Mouse (Mus musculus): ENCODE measurements around the gene Uba6. TPM values are rescaled to one million over a fixed set of nuclear protein-coding genes. Genes with fewer than 3 reads are reported as not detected.

Gene Uba6
- polyA plus RNA-seq, 1 experiment: 3.9 TPM

GRCm38 (mm10) chr5:86106610-86107009, 66.0 kb downstream of the Uba6 start:
- Histone ChIP-seq H3K27ac (ENCODE audit: control insufficient read depth, insufficient read depth, low read depth, low read length) (no peak overlapping the region), H3K4me3 (ENCODE audit: control insufficient read depth, low read depth, low read length) (no peak overlapping the region), H3K36me3 (ENCODE audit: control insufficient read depth, insufficient read depth, low read length) (no peaks in the 10 kb centered on the region), H3K4me1 (ENCODE audit: control insufficient read depth, insufficient read depth, low read length) (no peaks in the 10 kb centered on the region), H3K27me3 (ENCODE audit: control insufficient read depth, insufficient read depth, low read length) (no peaks in the 10 kb centered on the region)
- no peak for TF ChIP-seq CTCF (IDR thresholded peaks at IDR 0.05; ENCODE audit: control insufficient read depth, insufficient read depth, insufficient replicate concordance, low read depth, low read length)
- TF ChIP-seq POLR2A (IDR thresholded peaks at IDR 0.05; ENCODE audit: control insufficient read depth, low read depth, low read length): no peak

GRCm38 (mm10) chr5:86102176-86102575, 70.4 kb downstream of the Uba6 start:
- no peak overlapping the region for H3K4me3 ChIP-seq (ENCODE audit: control insufficient read depth, low read depth, low read length)
- H3K36me3 ChIP-seq (ENCODE audit: control insufficient read depth, insufficient read depth, low read length): no peaks in the 10 kb centered on the region
- H3K4me1 ChIP-seq (ENCODE audit: control insufficient read depth, insufficient read depth, low read length): no peaks in the 10 kb centered on the region
- no peaks in the 10 kb centered on the region for H3K27me3 ChIP-seq (ENCODE audit: control insufficient read depth, insufficient read depth, low read length)
- no peak overlapping the region for H3K27ac ChIP-seq (ENCODE audit: control insufficient read depth, insufficient read depth, low read depth, low read length)
- no peak for TF ChIP-seq CTCF (IDR thresholded peaks at IDR 0.05; ENCODE audit: control insufficient read depth, insufficient read depth, insufficient replicate concordance, low read depth, low read length)
- TF ChIP-seq POLR2A (IDR thresholded peaks at IDR 0.05; ENCODE audit: control insufficient read depth, low read depth, low read length): no peak

- H3K4me3 ChIP-seq (ENCODE audit: control insufficient read depth, low read depth, low read length): no peak overlapping the region
- H3K4me1 ChIP-seq (ENCODE audit: control insufficient read depth, insufficient read depth, low read length): no peaks in the 10 kb centered on the region
- H3K36me3 ChIP-seq (ENCODE audit: control insufficient read depth, insufficient read depth, low read length): no peaks in the 10 kb centered on the region
- no peak overlapping the region for H3K27ac ChIP-seq (ENCODE audit: control insufficient read depth, insufficient read depth, low read depth, low read length)
- H3K27me3 ChIP-seq (ENCODE audit: control insufficient read depth, insufficient read depth, low read length): no peaks in the 10 kb centered on the region
- TF ChIP-seq POLR2A (IDR thresholded peaks at IDR 0.05; ENCODE audit: control insufficient read depth, low read depth, low read length) (no peak), CTCF (IDR thresholded peaks at IDR 0.05; ENCODE audit: control insufficient read depth, insufficient read depth, insufficient replicate concordance, low read depth, low read length) (no peak)
Measured at GRCm38 (mm10) chr5:86100621-86101020, 72.0 kb downstream of the Uba6 start.

GRCm38 (mm10) chr5:86098988-86099387, 73.6 kb downstream of the Uba6 start:
- TF ChIP-seq CTCF (IDR thresholded peaks at IDR 0.05; ENCODE audit: control insufficient read depth, insufficient read depth, insufficient replicate concordance, low read depth, low read length) (no peak), POLR2A (IDR thresholded peaks at IDR 0.05; ENCODE audit: control insufficient read depth, low read depth, low read length) (no peak)
- Histone ChIP-seq H3K36me3 (ENCODE audit: control insufficient read depth, insufficient read depth, low read length) (no peaks in the 10 kb centered on the region), H3K27me3 (ENCODE audit: control insufficient read depth, insufficient read depth, low read length) (no peaks in the 10 kb centered on the region), H3K4me3 (ENCODE audit: control insufficient read depth, low read depth, low read length) (no peak overlapping the region), H3K4me1 (ENCODE audit: control insufficient read depth, insufficient read depth, low read length) (no peaks in the 10 kb centered on the region), H3K27ac (ENCODE audit: control insufficient read depth, insufficient read depth, low read depth, low read length) (no peak overlapping the region)

GRCm38 (mm10) chr5:86094754-86095153, 77.8 kb downstream of the Uba6 start:
- H3K27ac ChIP-seq (ENCODE audit: control insufficient read depth, insufficient read depth, low read depth, low read length): no peak overlapping the region
- H3K4me1 ChIP-seq (ENCODE audit: control insufficient read depth, insufficient read depth, low read length): no peaks in the 10 kb centered on the region
- H3K36me3 ChIP-seq (ENCODE audit: control insufficient read depth, insufficient read depth, low read length): no peaks in the 10 kb centered on the region
- TF ChIP-seq CTCF (IDR thresholded peaks at IDR 0.05; ENCODE audit: control insufficient read depth, insufficient read depth, insufficient replicate concordance, low read depth, low read length) (no peak), POLR2A (IDR thresholded peaks at IDR 0.05; ENCODE audit: control insufficient read depth, low read depth, low read length) (no peak)
- H3K27me3 ChIP-seq (ENCODE audit: control insufficient read depth, insufficient read depth, low read length): no peaks in the 10 kb centered on the region
- no peak overlapping the region for H3K4me3 ChIP-seq (ENCODE audit: control insufficient read depth, low read depth, low read length)

- Histone ChIP-seq H3K4me3 (ENCODE audit: control insufficient read depth, low read depth, low read length) (no peak overlapping the region), H3K27ac (ENCODE audit: control insufficient read depth, insufficient read depth, low read depth, low read length) (no peak overlapping the region), H3K4me1 (ENCODE audit: control insufficient read depth, insufficient read depth, low read length) (no peaks in the 10 kb centered on the region), H3K36me3 (ENCODE audit: control insufficient read depth, insufficient read depth, low read length) (no peaks in the 10 kb centered on the region), H3K27me3 (ENCODE audit: control insufficient read depth, insufficient read depth, low read length) (no peaks in the 10 kb centered on the region)
- TF ChIP-seq CTCF (IDR thresholded peaks at IDR 0.05; ENCODE audit: control insufficient read depth, insufficient read depth, insufficient replicate concordance, low read depth, low read length): no peak
- no peak for TF ChIP-seq POLR2A (IDR thresholded peaks at IDR 0.05; ENCODE audit: control insufficient read depth, low read depth, low read length)
Measured at GRCm38 (mm10) chr5:86086751-86087150, 85.9 kb downstream of the Uba6 start.

GRCm38 (mm10) chr5:86084979-86085378, 87.6 kb downstream of the Uba6 start:
- Histone ChIP-seq H3K27me3 (ENCODE audit: control insufficient read depth, insufficient read depth, low read length) (no peaks in the 10 kb centered on the region), H3K4me3 (ENCODE audit: control insufficient read depth, low read depth, low read length) (no peak overlapping the region), H3K4me1 (ENCODE audit: control insufficient read depth, insufficient read depth, low read length) (no peaks in the 10 kb centered on the region), H3K27ac (ENCODE audit: control insufficient read depth, insufficient read depth, low read depth, low read length) (no peak overlapping the region), H3K36me3 (ENCODE audit: control insufficient read depth, insufficient read depth, low read length) (no peaks in the 10 kb centered on the region)
- TF ChIP-seq CTCF (IDR thresholded peaks at IDR 0.05; ENCODE audit: control insufficient read depth, insufficient read depth, insufficient replicate concordance, low read depth, low read length): no peak
- TF ChIP-seq POLR2A (IDR thresholded peaks at IDR 0.05; ENCODE audit: control insufficient read depth, low read depth, low read length): no peak

- H3K27ac ChIP-seq (ENCODE audit: control insufficient read depth, insufficient read depth, low read depth, low read length): no peak overlapping the region
- no peaks in the 10 kb centered on the region for H3K27me3 ChIP-seq (ENCODE audit: control insufficient read depth, insufficient read depth, low read length)
- H3K4me3 ChIP-seq (ENCODE audit: control insufficient read depth, low read depth, low read length): no peak overlapping the region
- no peak for TF ChIP-seq CTCF (IDR thresholded peaks at IDR 0.05; ENCODE audit: control insufficient read depth, insufficient read depth, insufficient replicate concordance, low read depth, low read length)
- TF ChIP-seq POLR2A (IDR thresholded peaks at IDR 0.05; ENCODE audit: control insufficient read depth, low read depth, low read length): no peak
- H3K36me3 ChIP-seq (ENCODE audit: control insufficient read depth, insufficient read depth, low read length): no peaks in the 10 kb centered on the region
- H3K4me1 ChIP-seq (ENCODE audit: control insufficient read depth, insufficient read depth, low read length): no peaks in the 10 kb centered on the region
Measured at GRCm38 (mm10) chr5:86083987-86084386, 88.6 kb downstream of the Uba6 start.
